11 mouse cellular contexts compared by ENCODE assay signal in the genomic region with DNA sequence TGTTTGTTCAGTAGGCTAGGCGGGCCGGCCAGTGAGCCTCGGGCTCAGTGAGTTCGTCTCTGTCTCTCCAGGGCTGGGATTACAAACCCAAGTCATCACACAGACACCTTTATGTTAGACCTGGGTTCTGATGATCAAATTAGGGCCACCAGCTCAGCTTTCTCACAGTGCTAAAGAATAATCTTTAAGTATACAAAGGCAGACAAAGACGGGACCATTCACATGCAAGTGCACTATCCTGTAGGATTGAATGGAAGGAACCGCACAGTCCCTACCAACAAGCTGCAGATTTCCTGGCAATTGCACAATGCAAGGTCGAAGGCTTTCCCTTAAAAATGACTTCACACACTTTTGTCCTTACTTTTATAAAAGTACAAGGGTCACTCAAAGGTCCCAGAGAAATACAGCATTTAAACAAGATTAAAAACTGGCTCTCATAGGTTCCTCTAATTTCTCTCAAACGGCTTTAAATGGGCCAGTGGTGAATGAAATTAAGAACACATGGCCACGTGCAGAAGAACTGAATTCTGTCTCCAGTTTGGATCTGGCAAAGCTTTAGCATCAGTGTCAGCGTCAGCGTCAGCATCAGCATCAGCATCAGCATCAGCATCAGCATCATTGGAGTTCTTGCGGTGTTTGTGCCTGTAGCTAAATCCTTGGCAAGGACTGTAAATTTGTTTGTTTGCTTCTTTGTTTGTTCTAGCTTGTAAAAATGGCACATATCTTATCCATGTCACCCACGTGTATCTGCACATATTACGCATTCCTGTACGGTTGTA.
DNase-seq lines count a peak whose midpoint lies in the region; ATAC-seq and TF ChIP-seq lines count a peak whose summit lies in the region.
"Had no signal": no experiment of that assay in that cellular context is flagged by ENCODE, and none has a peak within 500 bp of the region (broad histone marks: within the 10 kb centered on the region; RNA-seq: fewer than 3 reads in every experiment).

No protein-coding gene starts in this region.

- no peak for TF ChIP-seq POLR2A in heart, adult 2 months (IDR thresholded peaks at IDR 0.05; ENCODE audit: insufficient read depth, low read depth, low read length)

- H3K9ac ChIP-seq in heart, adult 2 months (ENCODE audit: low read depth, low read length) = no peak overlapping the region
- no peak overlapping the region for H3K9ac ChIP-seq in lung, postnatal 0 days (replicated peaks; ENCODE audit: low read depth)
- no peak overlapping the region for H3K9ac ChIP-seq in intestine, embryonic 15.5 days
- H3K9ac ChIP-seq in neural tube, embryonic 15.5 days (replicated peaks) = no peak overlapping the region

- no peak for ATAC-seq in lung, postnatal 0 days
- ATAC-seq in intestine, embryonic 15.5 days = no peak
- 0 out of 2 replicates have a peak, but pooled peaks have one; percentile 4 for ATAC-seq in neural tube, embryonic 15.5 days (ENCODE audit: low FRiP score)

- H3K79me2 ChIP-seq in heart, adult 2 months (replicated peaks; ENCODE audit: control insufficient read depth, insufficient read depth, low read length) = no peaks in the 10 kb centered on the region

- 31% methylated on average over 15 of the region's 15 CpGs for WGBS in heart, embryonic 10.5 days
- 43% methylated on average over 15 of the region's 15 CpGs for WGBS in heart, adult 2 months
- WGBS in lung, postnatal 0 days = 30% methylated on average over 15 of the region's 15 CpGs
- WGBS in intestine, embryonic 15.5 days = 32% methylated on average over 15 of the region's 15 CpGs
- WGBS in neural tube, embryonic 15.5 days = 28% methylated on average over 15 of the region's 15 CpGs

- TF ChIP-seq CTCF in heart, adult 2 months (IDR thresholded peaks at IDR 0.05) = no peak
- TF ChIP-seq CTCF in lung, postnatal 0 days (IDR thresholded peaks at IDR 0.05) = no peak

- TF ChIP-seq EP300 in heart, adult 2 months (IDR thresholded peaks at IDR 0.05; ENCODE audit: insufficient read depth, low read depth, low read length) = no peak
- TF ChIP-seq EP300 in lung, postnatal 0 days (IDR thresholded peaks at IDR 0.05) = no peak

- H3K4me2 ChIP-seq in lung, postnatal 0 days (replicated peaks; ENCODE audit: low read depth, low read length) = 0 out of 2 replicates have a peak overlapping the region, but pooled peaks have one; percentile 19
- peak overlapping the region; percentile 51; the same call in 1 of the 2 replicates for H3K4me2 ChIP-seq in intestine, embryonic 15.5 days (replicated peaks)
- H3K4me2 ChIP-seq in neural tube, embryonic 15.5 days = peak overlapping the region; percentile 52

- peak overlapping the region; percentile 56 for H3K4me3 ChIP-seq in heart, embryonic 10.5 days
- H3K4me3 ChIP-seq in heart, adult 2 months = no peak overlapping the region
- no peak overlapping the region for H3K4me3 ChIP-seq in lung, postnatal 0 days (ENCODE audit: low read depth, low read length)
- peak overlapping the region; percentile 19 for H3K4me3 ChIP-seq in intestine, embryonic 15.5 days (replicated peaks)
- peak overlapping the region; percentile 22; the same call in 1 of the 2 replicates for H3K4me3 ChIP-seq in neural tube, embryonic 15.5 days (replicated peaks)

- no peaks in the 10 kb centered on the region for H3K9me3 ChIP-seq in heart, embryonic 10.5 days
- H3K9me3 ChIP-seq in lung, postnatal 0 days (ENCODE audit: low read length) = no peaks in the 10 kb centered on the region
- H3K9me3 ChIP-seq in intestine, embryonic 15.5 days = no peaks in the 10 kb centered on the region
- no peaks in the 10 kb centered on the region for H3K9me3 ChIP-seq in neural tube, embryonic 15.5 days (replicated peaks)

- DNase-seq in heart, embryonic 10.5 days (ENCODE audit: low spot score) = no peak
- DNase-seq in heart, adult 2 months = no peak
- DNase-seq in lung, postnatal 0 days (ENCODE audit: low spot score) = no peak
- no peak for DNase-seq in lung, postnatal 4 days
- no peak for DNase-seq in gastrocnemius, postnatal 4 days (ENCODE audit: low spot score in 2 of 2)
- DNase-seq in frontal cortex, postnatal 36 days (ENCODE audit: low spot score in 2 of 2) = no peak
- DNase-seq: kidney, postnatal 25 days; lung, postnatal 10 days; right cerebral cortex, postnatal 14 days had no signal

- H3K27ac ChIP-seq in heart, embryonic 10.5 days = peak overlapping the region; percentile 85; the same call in 1 of the 2 replicates
- no peak overlapping the region for H3K27ac ChIP-seq in heart, adult 2 months
- no peak overlapping the region for H3K27ac ChIP-seq in lung, postnatal 0 days (ENCODE audit: low read length)
- H3K27ac ChIP-seq in intestine, embryonic 15.5 days = no peak overlapping the region
- peak overlapping the region; percentile 78 for H3K27ac ChIP-seq in neural tube, embryonic 15.5 days (replicated peaks)

- intact Hi-C loops in heart, adult 2 months (cut with DNase I) = no loop called here

- H3K36me3 ChIP-seq in heart, embryonic 10.5 days = no peaks in the 10 kb centered on the region
- H3K36me3 ChIP-seq in heart, adult 2 months (ENCODE audit: control insufficient read depth, insufficient read depth, low read length) = no peaks in the 10 kb centered on the region
- H3K36me3 ChIP-seq in lung, postnatal 0 days (ENCODE audit: insufficient read depth, low read length) = no peaks in the 10 kb centered on the region
- H3K36me3 ChIP-seq in intestine, embryonic 15.5 days = no peaks in the 10 kb centered on the region
- H3K36me3 ChIP-seq in neural tube, embryonic 15.5 days = no peaks in the 10 kb centered on the region

- peaks cover 35% of the 10 kb centered on the region; the same call in 1 of the 2 replicates for H3K27me3 ChIP-seq in heart, embryonic 10.5 days (ENCODE audit: insufficient read depth, poor library complexity, severe bottlenecking)
- H3K27me3 ChIP-seq in heart, adult 2 months (ENCODE audit: control insufficient read depth, insufficient read depth, low read length) = no peaks in the 10 kb centered on the region
- 0 out of 2 replicates have a peak, but pooled peaks cover 7% of the 10 kb centered on the region for H3K27me3 ChIP-seq in lung, postnatal 0 days (replicated peaks; ENCODE audit: insufficient read depth, low read length)
- peaks cover 16% of the 10 kb centered on the region for H3K27me3 ChIP-seq in intestine, embryonic 15.5 days (replicated peaks)
- no peaks in the 10 kb centered on the region for H3K27me3 ChIP-seq in neural tube, embryonic 15.5 days (replicated peaks)

- H3K4me1 ChIP-seq in heart, embryonic 10.5 days = peaks cover 13% of the 10 kb centered on the region; the same call in 1 of the 2 replicates
- peaks cover 1% of the 10 kb centered on the region; the same call in 1 of the 2 replicates for H3K4me1 ChIP-seq in heart, adult 2 months (ENCODE audit: control insufficient read depth, insufficient read depth, low read length)
- no peaks in the 10 kb centered on the region for H3K4me1 ChIP-seq in lung, postnatal 0 days (ENCODE audit: insufficient read depth, low read depth, low read length)
- H3K4me1 ChIP-seq in intestine, embryonic 15.5 days (replicated peaks) = no peaks in the 10 kb centered on the region
- peaks cover 22% of the 10 kb centered on the region for H3K4me1 ChIP-seq in neural tube, embryonic 15.5 days

Comparison
In these comparisons a context has a peak if more than half of its experiments do, and no peak if none do; other contexts are left out.
1. H3K27ac ChIP-seq: peak in heart, embryonic 10.5 days (single experiment) and neural tube, embryonic 15.5 days (single experiment); none in heart, adult 2 months (single experiment), lung, postnatal 0 days (single experiment) and intestine, embryonic 15.5 days (single experiment).
2. H3K4me3 ChIP-seq: peak in heart, embryonic 10.5 days (single experiment), intestine, embryonic 15.5 days (single experiment) and neural tube, embryonic 15.5 days (single experiment); none in heart, adult 2 months (single experiment) and lung, postnatal 0 days (single experiment).
3. Peak in every context shown above with its lines, with median percentiles within 50 percentile points of each other: H3K4me2 ChIP-seq.